Mouse (Mus musculus) liver, adult 2 months (tissue): ENCODE measurements around the gene Wdr17.

ENCODE experiments used
- CTCF ChIP-seq: fragments of 200-500 bp; IDR thresholded peaks from 2 replicates; pipeline ENCODE4 v1.5.1; 2011; ENCODE audit warnings: low read depth, low read length, control low read depth
- POLR2A ChIP-seq: fragments of 200-500 bp; IDR thresholded peaks from 2 replicates; pipeline ENCODE4 v1.6.1; 2011; ENCODE audit warnings: low read length, control low read depth; ENCODE audit not compliant: insufficient read depth; ENCODE audit errors: extremely low read depth

GRCm38 (mm10) chr8:54582886-54583285 is 304.1 kb downstream of the Wdr17 start:
- no peak for TF ChIP-seq POLR2A
- TF ChIP-seq CTCF = no peak
